Mouse (Mus musculus): ENCODE measurements around the gene Tnnt1. TPM values are rescaled to one million over a fixed set of nuclear protein-coding genes. Genes with fewer than 3 reads are reported as not detected.

The Tnnt1 gene
- polyA plus RNA-seq, 1 experiment from 2014 or later, result 260 TPM

- no peak overlapping the region for H3K4me2 ChIP-seq
- no peak overlapping the region for H3K4me3 ChIP-seq (ENCODE audit: low read depth, low read length)
- no peak for ATAC-seq (replicated peaks; ENCODE audit: insufficient number of reproducible peaks, low FRiP score, low TSS enrichment)
- H3K9me3 ChIP-seq (replicated peaks; ENCODE audit: control insufficient read depth, low read length), result no peaks in the 10 kb centered on the region
- H3K27ac ChIP-seq (ENCODE audit: low read depth, low read length), result no peak overlapping the region
- WGBS (ENCODE audit: insufficient replicate concordance), result 66% methylated on average over 1 of the region's 1 CpGs
- H3K27me3 ChIP-seq (ENCODE audit: control insufficient read depth, insufficient read depth, low read length), result no peaks in the 10 kb centered on the region
- no peak overlapping the region for H3K9ac ChIP-seq (ENCODE audit: low read depth, low read length)
- H3K36me3 ChIP-seq (ENCODE audit: control insufficient read depth, insufficient read depth, low read length), result peaks cover 21% of the 10 kb centered on the region
- peaks cover 26% of the 10 kb centered on the region for H3K4me1 ChIP-seq (ENCODE audit: control insufficient read depth, insufficient read depth, low read length)
Observed at GRCm38 (mm10) chr7:4493991-4494390, 22.2 kb downstream of the Tnnt1 start.

DNA sequence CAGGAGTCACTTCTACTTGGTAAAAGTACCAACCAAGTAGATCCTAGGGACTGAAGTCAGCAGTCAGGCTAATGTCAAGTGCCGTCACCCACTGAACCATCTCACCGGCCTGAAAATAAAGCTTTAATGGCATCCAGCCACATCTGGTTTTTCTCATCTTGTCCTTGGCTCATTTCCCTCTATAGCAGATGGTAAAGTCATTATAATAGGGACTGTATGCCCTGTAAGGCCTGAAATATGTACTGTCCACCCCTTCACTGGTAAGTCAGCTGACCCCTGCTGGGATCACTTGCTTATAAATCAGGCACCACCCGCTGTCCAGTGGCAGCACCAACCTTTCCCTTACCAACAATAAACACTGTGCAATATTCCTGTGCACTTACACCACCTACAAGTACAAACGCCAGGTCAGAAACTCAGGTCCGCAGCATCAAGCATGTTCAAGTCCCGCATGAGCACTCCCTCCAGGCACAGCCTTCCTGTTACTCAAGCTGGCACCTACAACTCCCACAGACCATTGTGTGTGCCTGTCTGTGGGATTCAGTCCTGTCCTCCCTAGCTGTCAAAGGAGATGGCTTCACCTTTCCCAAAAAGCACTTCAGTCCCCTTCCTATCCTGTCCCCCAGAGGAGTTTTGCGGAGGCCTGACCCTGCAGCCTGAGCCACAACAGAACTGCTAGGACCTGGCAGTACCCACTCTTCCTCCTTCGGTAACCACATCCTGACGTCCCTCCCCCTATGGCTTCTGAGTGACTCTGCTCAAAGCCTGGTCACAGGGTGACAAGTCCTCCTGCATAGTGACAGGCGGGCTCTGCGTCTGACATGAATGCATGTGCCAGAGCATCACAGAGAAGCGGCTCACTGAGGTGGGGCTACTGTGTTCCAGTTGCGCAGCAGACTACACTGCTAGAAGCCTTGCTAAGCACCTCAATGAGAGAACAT is 23.6 kb downstream of the Tnnt1 start:
- Histone ChIP-seq H3K4me2 (no peak overlapping the region), H3K9ac (ENCODE audit: low read depth, low read length) (peak overlapping the region; percentile 28; the same call in 1 of the 2 replicates), H3K36me3 (ENCODE audit: control insufficient read depth, insufficient read depth, low read length) (peaks cover 21% of the 10 kb centered on the region), H3K9me3 (replicated peaks; ENCODE audit: control insufficient read depth, low read length) (no peaks in the 10 kb centered on the region), H3K4me1 (ENCODE audit: control insufficient read depth, insufficient read depth, low read length) (peaks cover 12% of the 10 kb centered on the region; the same call in 1 of the 2 replicates), H3K4me3 (ENCODE audit: low read depth, low read length) (no peak overlapping the region), H3K27ac (ENCODE audit: low read depth, low read length) (peak overlapping the region; percentile 15; the same call in 1 of the 2 replicates), H3K27me3 (ENCODE audit: control insufficient read depth, insufficient read depth, low read length) (no peaks in the 10 kb centered on the region)
- ATAC-seq (replicated peaks; ENCODE audit: insufficient number of reproducible peaks, low FRiP score, low TSS enrichment), result no peak
- 80% methylated on average over 13 of the region's 13 CpGs for WGBS (ENCODE audit: insufficient replicate concordance)

GRCm38 (mm10) chr7:4491308-4491707 is 24.9 kb downstream of the Tnnt1 start:
- no peak overlapping the region for H3K9ac ChIP-seq (ENCODE audit: low read depth, low read length)
- no peaks in the 10 kb centered on the region for H3K9me3 ChIP-seq (replicated peaks; ENCODE audit: control insufficient read depth, low read length)
- no peaks in the 10 kb centered on the region for H3K27me3 ChIP-seq (ENCODE audit: control insufficient read depth, insufficient read depth, low read length)
- WGBS (ENCODE audit: insufficient replicate concordance), result 65% methylated on average over 6 of the region's 6 CpGs
- no peak overlapping the region for H3K4me2 ChIP-seq
- peaks cover 9% of the 10 kb centered on the region; the same call in 1 of the 2 replicates for H3K4me1 ChIP-seq (ENCODE audit: control insufficient read depth, insufficient read depth, low read length)
- H3K4me3 ChIP-seq (ENCODE audit: low read depth, low read length), result no peak overlapping the region
- H3K27ac ChIP-seq (ENCODE audit: low read depth, low read length), result peak overlapping the region; percentile 65
- ATAC-seq (replicated peaks; ENCODE audit: insufficient number of reproducible peaks, low FRiP score, low TSS enrichment), result 0 out of 2 replicates have a peak, but pooled peaks have one; percentile 46
- H3K36me3 ChIP-seq (ENCODE audit: control insufficient read depth, insufficient read depth, low read length), result peaks cover 13% of the 10 kb centered on the region

- no peak overlapping the region for H3K9ac ChIP-seq (ENCODE audit: low read depth, low read length)
- peaks cover 13% of the 10 kb centered on the region for H3K4me1 ChIP-seq (ENCODE audit: control insufficient read depth, insufficient read depth, low read length)
- no peaks in the 10 kb centered on the region for H3K9me3 ChIP-seq (replicated peaks; ENCODE audit: control insufficient read depth, low read length)
- H3K36me3 ChIP-seq (ENCODE audit: control insufficient read depth, insufficient read depth, low read length), result peaks cover 31% of the 10 kb centered on the region
- no peak for ATAC-seq (replicated peaks; ENCODE audit: insufficient number of reproducible peaks, low FRiP score, low TSS enrichment)
- no peak overlapping the region for H3K4me3 ChIP-seq (ENCODE audit: low read depth, low read length)
- H3K27ac ChIP-seq (ENCODE audit: low read depth, low read length), result no peak overlapping the region
- H3K27me3 ChIP-seq (ENCODE audit: control insufficient read depth, insufficient read depth, low read length), result no peaks in the 10 kb centered on the region
- H3K4me2 ChIP-seq, result no peak overlapping the region
- 90% methylated on average over 12 of the region's 12 CpGs for WGBS (ENCODE audit: insufficient replicate concordance)
Observed at GRCm38 (mm10) chr7:4482281-4482680, 33.9 kb downstream of the Tnnt1 start.

DNA sequence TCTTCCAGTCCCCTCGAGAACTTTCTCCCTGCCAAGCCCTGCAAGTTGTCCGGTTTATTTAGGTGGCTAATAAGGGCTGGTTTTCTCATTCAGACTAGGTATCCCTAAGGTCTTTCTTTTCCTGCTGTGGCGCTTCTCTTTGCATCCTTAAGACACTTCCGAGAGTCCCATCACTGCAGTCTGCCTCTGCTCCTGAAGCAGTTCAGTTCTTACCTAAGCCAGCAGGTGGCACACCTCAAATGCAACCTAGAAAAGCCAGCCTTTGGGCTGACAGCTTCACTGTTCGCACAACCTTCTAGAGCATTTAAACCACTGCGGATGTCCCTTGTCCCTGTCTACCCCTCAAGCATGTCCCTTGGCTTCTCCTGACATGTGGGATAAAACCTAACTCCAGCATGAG is 36.5 kb downstream of the Tnnt1 start:
- Histone ChIP-seq H3K27me3 (ENCODE audit: control insufficient read depth, insufficient read depth, low read length) (0 out of 2 replicates have a peak, but pooled peaks cover 1% of the 10 kb centered on the region), H3K9me3 (replicated peaks; ENCODE audit: control insufficient read depth, low read length) (no peaks in the 10 kb centered on the region), H3K4me1 (ENCODE audit: control insufficient read depth, insufficient read depth, low read length) (peaks cover 13% of the 10 kb centered on the region), H3K4me3 (ENCODE audit: low read depth, low read length) (no peak overlapping the region), H3K36me3 (ENCODE audit: control insufficient read depth, insufficient read depth, low read length) (peaks cover 27% of the 10 kb centered on the region), H3K9ac (ENCODE audit: low read depth, low read length) (no peak overlapping the region), H3K4me2 (no peak overlapping the region), H3K27ac (ENCODE audit: low read depth, low read length) (no peak overlapping the region)
- WGBS (ENCODE audit: insufficient replicate concordance), result 26% methylated on average over 6 of the region's 6 CpGs
- no peak for ATAC-seq (replicated peaks; ENCODE audit: insufficient number of reproducible peaks, low FRiP score, low TSS enrichment)

DNA sequence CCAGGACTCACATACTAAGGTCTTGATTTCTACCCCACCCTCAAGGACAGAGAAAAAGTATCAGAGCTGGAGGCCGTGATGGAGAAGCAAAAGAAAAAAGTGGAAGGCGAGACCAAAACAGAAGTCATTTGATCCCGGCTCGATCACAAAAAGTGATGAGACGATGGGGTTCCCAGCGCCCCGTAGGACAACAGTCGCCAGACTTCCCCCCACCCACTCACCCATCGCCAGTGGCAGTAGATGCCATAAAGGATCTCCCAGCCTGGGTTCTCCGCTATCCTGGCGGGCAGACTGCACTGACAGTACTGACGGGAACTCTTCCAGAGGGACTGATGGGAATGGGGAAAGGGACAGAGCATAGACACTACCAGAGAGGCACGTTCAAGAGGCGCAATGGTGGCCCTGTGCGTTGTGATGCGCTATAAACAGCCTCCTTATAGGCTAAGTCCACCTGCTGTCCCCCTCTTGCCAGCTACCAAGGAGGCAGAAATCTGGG is 37.3 kb downstream of the Tnnt1 start:
- Histone ChIP-seq H3K4me3 (ENCODE audit: low read depth, low read length) (peak overlapping the region; percentile 52), H3K36me3 (ENCODE audit: control insufficient read depth, insufficient read depth, low read length) (peaks cover 26% of the 10 kb centered on the region), H3K4me1 (ENCODE audit: control insufficient read depth, insufficient read depth, low read length) (peaks cover 13% of the 10 kb centered on the region), H3K4me2 (peak overlapping the region; percentile 65), H3K9ac (ENCODE audit: low read depth, low read length) (peak overlapping the region; percentile 72), H3K27me3 (ENCODE audit: control insufficient read depth, insufficient read depth, low read length) (peaks cover 7% of the 10 kb centered on the region; the same call in 1 of the 2 replicates), H3K9me3 (replicated peaks; ENCODE audit: control insufficient read depth, low read length) (no peaks in the 10 kb centered on the region), H3K27ac (ENCODE audit: low read depth, low read length) (peak overlapping the region; percentile 88)
- WGBS (ENCODE audit: insufficient replicate concordance), result 4% methylated on average over 16 of the region's 16 CpGs
- no peak for ATAC-seq (replicated peaks; ENCODE audit: insufficient number of reproducible peaks, low FRiP score, low TSS enrichment)

GRCm38 (mm10) chr7:4478021-4478795 is 38.0 kb downstream of the Tnnt1 start:
- Histone ChIP-seq H3K4me2 (peak overlapping the region; percentile 65), H3K9ac (ENCODE audit: low read depth, low read length) (peak overlapping the region; percentile 72), H3K27ac (ENCODE audit: low read depth, low read length) (peak overlapping the region; percentile 88), H3K4me1 (ENCODE audit: control insufficient read depth, insufficient read depth, low read length) (peaks cover 13% of the 10 kb centered on the region), H3K27me3 (ENCODE audit: control insufficient read depth, insufficient read depth, low read length) (peaks cover 12% of the 10 kb centered on the region), H3K36me3 (ENCODE audit: control insufficient read depth, insufficient read depth, low read length) (peaks cover 19% of the 10 kb centered on the region), H3K4me3 (ENCODE audit: low read depth, low read length) (peak overlapping the region; percentile 52), H3K9me3 (replicated peaks; ENCODE audit: control insufficient read depth, low read length) (no peaks in the 10 kb centered on the region)
- ATAC-seq (replicated peaks; ENCODE audit: insufficient number of reproducible peaks, low FRiP score, low TSS enrichment), result peak; percentile 92
- under 1% methylated on average over 39 of the region's 39 CpGs for WGBS (ENCODE audit: insufficient replicate concordance)

DNA sequence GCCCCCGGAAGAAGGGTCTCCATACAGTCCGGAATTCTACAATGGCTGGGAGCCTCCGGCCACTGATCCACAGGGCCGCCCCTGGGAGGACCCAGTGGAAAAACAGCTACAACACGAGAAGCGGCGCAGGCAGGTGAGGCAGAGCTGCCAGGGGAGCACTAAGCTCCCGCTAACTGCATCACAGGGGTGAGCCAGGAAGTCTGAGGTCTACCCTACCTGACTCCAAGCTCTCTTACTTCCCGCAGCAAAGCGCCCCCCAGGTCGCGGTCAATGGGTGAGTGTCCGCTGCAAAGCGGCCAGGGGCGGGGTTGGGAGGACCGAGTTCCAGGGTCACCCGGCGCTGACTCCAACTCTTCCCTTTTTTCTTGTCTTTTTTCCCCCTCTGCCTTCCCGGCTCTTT is 42.2 kb downstream of the Tnnt1 start:
- no peaks in the 10 kb centered on the region for H3K36me3 ChIP-seq (ENCODE audit: control insufficient read depth, insufficient read depth, low read length)
- H3K4me3 ChIP-seq (ENCODE audit: low read depth, low read length), result peak overlapping the region; percentile 28
- H3K4me2 ChIP-seq, result peak overlapping the region; percentile 52
- no peak overlapping the region for H3K9ac ChIP-seq (ENCODE audit: low read depth, low read length)
- no peak for ATAC-seq (replicated peaks; ENCODE audit: insufficient number of reproducible peaks, low FRiP score, low TSS enrichment)
- H3K4me1 ChIP-seq (ENCODE audit: control insufficient read depth, insufficient read depth, low read length), result peaks cover 7% of the 10 kb centered on the region
- WGBS (ENCODE audit: insufficient replicate concordance), result 13% methylated on average over 19 of the region's 19 CpGs
- H3K27me3 ChIP-seq (ENCODE audit: control insufficient read depth, insufficient read depth, low read length), result peaks cover 37% of the 10 kb centered on the region
- H3K27ac ChIP-seq (ENCODE audit: low read depth, low read length), result no peak overlapping the region
- H3K9me3 ChIP-seq (replicated peaks; ENCODE audit: control insufficient read depth, low read length), result no peaks in the 10 kb centered on the region
